Mouse (Mus musculus) lung, embryonic 16.5 days (tissue): Measurements from ENCODE around the gene Ablim1. TPM values are rescaled to one million over a fixed set of nuclear protein-coding genes. Genes with fewer than 3 reads are reported as not detected.
A peak's percentile ranks its signal among the peaks of the same experiment; 100 is the strongest.

Experiments
- ATAC-seq: fragments of 200-750 bp; cut with Nextera tagmentation; 2 replicates; pipeline ENCODE4 v1.8.0; 2017; ENCODE audit warnings: low read depth, mild to moderate bottlenecking, moderate library complexity
- H3K27ac ChIP-seq: fragments of 300-500 bp; sonication (generic); 2 replicates; pipeline ENCODE4 v1.5.1; 2014; ENCODE audit warnings: mild to moderate bottlenecking, control low read depth, low read length
- H3K27me3 ChIP-seq: fragments of 300-500 bp; sonication (generic); 2 replicates; pipeline ENCODE4 v1.6.1; 2014; ENCODE audit warnings: low read depth, low read length, mixed read lengths; ENCODE audit not compliant: control insufficient read depth, insufficient read depth
- H3K36me3 ChIP-seq: fragments of 300-500 bp; sonication (generic); 2 replicates; pipeline ENCODE4 v1.6.1; 2014; ENCODE audit warnings: low read length; ENCODE audit not compliant: control insufficient read depth, insufficient read depth
- H3K4me1 ChIP-seq: fragments of 300-500 bp; sonication (generic); replicated peaks from 2 replicates; pipeline ENCODE4 v1.6.1; 2014; ENCODE audit warnings: low read length, mixed read lengths; ENCODE audit not compliant: control insufficient read depth, insufficient read depth
- H3K4me2 ChIP-seq: fragments of 300-500 bp; sonication (generic); 2 replicates; pipeline ENCODE4 v1.6.1; 2014; ENCODE audit warnings: low read depth, low read length, control low read depth
- H3K4me3 ChIP-seq: fragments of 300-500 bp; sonication (generic); 2 replicates; pipeline ENCODE4 v1.5.1; 2014; ENCODE audit warnings: mild to moderate bottlenecking, low read length, control low read depth
- H3K9ac ChIP-seq: fragments of 300-500 bp; sonication (generic); 2 replicates; pipeline ENCODE4 v1.6.1; 2014; ENCODE audit warnings: low read length, control low read depth
- H3K9me3 ChIP-seq: fragments of 300-500 bp; sonication (generic); 2 replicates; pipeline ENCODE4 v1.6.1; 2016; ENCODE audit warnings: low read length; ENCODE audit not compliant: control insufficient read depth
- WGBS: fragments of 180-500 bp; shearing (Covaris S2); extraction: QIAGEN DNeasy Blood & Tissue Kit; methylation state at CpG from one replicate; pipeline ENCODE4 v1.1.7; 2014; 5-methylcytosine and 5-hydroxymethylcytosine counted together
- polyA plus RNA-seq: library from polyadenylated mRNA; unstranded; fragments of >200 nt; fragmentation: Nextera tagmentation; extraction: Ambion mirVana; gene quantifications from 2 replicates; pipeline ENCODE4 v1.2.1, GENCODE M21; 2015

Ablim1 gene
- polyA plus RNA-seq, 1 experiment from 2014 or later, result 54.5 TPM

DNA sequence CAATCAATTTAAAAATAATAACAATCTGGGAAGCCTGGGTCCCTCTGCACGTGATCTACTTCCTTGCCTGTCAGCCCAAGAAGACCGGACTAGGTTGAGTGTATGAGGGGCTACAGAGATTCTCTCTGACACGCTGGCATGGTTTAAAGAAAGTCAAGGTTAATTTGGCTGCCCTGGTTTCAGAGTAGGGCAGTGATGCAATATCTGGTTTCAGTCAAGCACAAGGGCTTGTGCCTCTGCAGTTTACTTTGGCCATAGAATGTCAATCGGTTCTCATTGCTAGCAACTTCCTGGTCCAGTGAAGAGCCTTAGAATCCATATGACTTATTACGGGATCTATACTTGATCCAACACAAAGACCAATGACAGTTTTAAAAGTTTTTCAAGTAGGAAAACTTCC is 140.2 kb downstream of the Ablim1 start:
- Histone ChIP-seq H3K9ac (no peak overlapping the region), H3K27ac (peak overlapping the region; percentile 33), H3K36me3 (no peaks in the 10 kb centered on the region; the same call in 1 of the 2 replicates), H3K27me3 (no peaks in the 10 kb centered on the region), H3K4me1 (peaks cover 11% of the 10 kb centered on the region; the same call in 1 of the 2 replicates), H3K4me2 (no peak overlapping the region), H3K4me3 (no peak overlapping the region), H3K9me3 (no peaks in the 10 kb centered on the region)
- ATAC-seq, result no peak
- 72% methylated on average over 5 of the region's 5 CpGs for WGBS

DNA sequence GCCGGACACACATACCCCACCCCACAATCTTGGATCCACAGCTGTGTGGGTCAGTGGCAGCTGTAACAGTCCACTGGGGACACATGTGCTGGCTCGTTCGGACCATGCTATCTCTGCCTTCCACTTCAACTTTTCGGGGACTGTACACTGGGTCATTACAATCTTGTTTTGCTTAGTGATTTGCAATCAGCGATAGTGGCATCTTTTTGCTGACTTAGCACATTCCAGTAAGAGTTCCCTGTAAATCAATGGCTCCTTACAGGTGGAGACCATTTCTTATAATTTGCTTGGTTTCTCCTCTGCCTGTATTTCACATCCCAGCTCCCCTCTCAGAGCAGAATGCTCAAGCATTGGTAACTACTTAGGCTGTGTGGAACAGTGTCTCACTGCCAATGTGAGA is 140.7 kb downstream of the Ablim1 start:
- Histone ChIP-seq H3K27me3 (no peaks in the 10 kb centered on the region), H3K36me3 (no peaks in the 10 kb centered on the region; the same call in 1 of the 2 replicates), H3K4me1 (peaks cover 11% of the 10 kb centered on the region; the same call in 1 of the 2 replicates), H3K4me3 (no peak overlapping the region), H3K9me3 (no peaks in the 10 kb centered on the region), H3K9ac (no peak overlapping the region), H3K4me2 (no peak overlapping the region), H3K27ac (no peak overlapping the region)
- WGBS, result 75% methylated on average over 5 of the region's 5 CpGs
- no peak for ATAC-seq

DNA sequence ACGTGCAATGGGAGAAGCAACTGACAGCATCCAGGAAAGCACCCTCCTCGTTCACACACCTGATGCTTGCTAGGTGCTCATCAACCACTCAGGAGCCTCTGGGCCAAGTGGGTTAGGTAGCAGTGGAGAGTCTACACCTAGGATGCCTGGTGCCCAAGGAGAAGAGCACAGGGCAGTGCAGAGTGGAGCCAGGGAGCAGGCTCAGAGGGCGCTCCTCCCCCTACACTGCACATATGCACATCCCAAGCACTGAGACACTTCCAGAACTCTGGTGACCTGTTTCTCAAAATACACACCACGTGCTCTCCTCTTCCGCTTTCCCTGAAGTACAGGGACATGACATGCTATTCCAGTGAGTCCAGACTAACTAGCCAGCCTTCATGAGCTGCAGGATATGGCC is 142.4 kb downstream of the Ablim1 start:
- Histone ChIP-seq H3K9ac (no peak overlapping the region), H3K4me3 (no peak overlapping the region), H3K4me2 (no peak overlapping the region), H3K36me3 (no peaks in the 10 kb centered on the region; the same call in 1 of the 2 replicates), H3K27ac (no peak overlapping the region), H3K9me3 (no peaks in the 10 kb centered on the region), H3K27me3 (no peaks in the 10 kb centered on the region), H3K4me1 (peaks cover 8% of the 10 kb centered on the region; the same call in 1 of the 2 replicates)
- ATAC-seq, result no peak
- 79% methylated on average over 5 of the region's 5 CpGs for WGBS

DNA sequence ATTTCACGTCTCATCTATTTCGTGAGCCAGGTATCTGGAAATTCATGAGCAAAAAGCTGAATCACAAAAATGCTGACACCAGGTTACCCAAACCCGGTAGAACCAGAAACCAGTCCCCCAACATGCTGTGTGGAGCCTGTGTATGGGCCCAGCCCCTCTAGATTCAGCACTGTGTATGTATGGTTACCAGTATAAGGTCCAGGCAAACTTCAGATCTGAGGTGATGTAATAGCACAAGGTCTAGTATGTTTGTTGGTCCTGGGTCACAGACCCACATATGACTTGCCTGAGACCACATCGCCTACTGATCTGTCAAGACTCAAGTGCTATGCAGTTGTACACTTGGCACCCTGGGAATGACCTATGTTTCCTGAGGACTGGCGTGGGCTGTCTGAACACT is 143.8 kb downstream of the Ablim1 start:
- H3K4me1 ChIP-seq, result peaks cover 6% of the 10 kb centered on the region; the same call in 1 of the 2 replicates
- H3K4me3 ChIP-seq, result no peak overlapping the region
- 86% methylated on average over 5 of the region's 5 CpGs for WGBS

DNA sequence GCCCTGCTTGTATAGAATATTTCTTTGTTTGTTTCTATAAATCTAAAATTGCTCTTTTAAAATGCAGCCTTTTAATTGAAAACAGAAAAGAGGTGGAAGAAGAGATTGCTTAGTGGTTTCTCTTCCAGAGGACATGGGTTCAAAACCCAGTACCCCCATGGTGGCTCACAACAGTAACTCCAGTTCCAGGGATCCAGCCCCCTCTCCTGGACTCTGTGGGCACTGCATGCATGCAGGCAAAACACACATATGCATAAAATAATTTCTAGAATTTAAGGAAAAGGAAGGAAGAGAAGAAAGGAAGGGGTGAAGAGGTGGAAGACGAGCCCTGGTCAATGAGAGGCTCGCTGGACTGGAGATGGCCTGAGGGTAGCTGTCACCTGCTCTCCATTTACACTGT is 145.2 kb downstream of the Ablim1 start:
- no peak overlapping the region for H3K4me2 ChIP-seq
- H3K9ac ChIP-seq, result no peak overlapping the region
- ATAC-seq, result no peak
- 85% methylated on average over 2 of the region's 2 CpGs for WGBS
- H3K27ac ChIP-seq, result no peak overlapping the region
- H3K27me3 ChIP-seq, result no peaks in the 10 kb centered on the region
- H3K36me3 ChIP-seq, result no peaks in the 10 kb centered on the region; the same call in 1 of the 2 replicates
- no peaks in the 10 kb centered on the region for H3K9me3 ChIP-seq
- no peak overlapping the region for H3K4me3 ChIP-seq
- H3K4me1 ChIP-seq, result peaks cover 4% of the 10 kb centered on the region; the same call in 1 of the 2 replicates

More for the DNA sequence above, 143.8 kb downstream of the Ablim1 start:
- H3K9ac ChIP-seq, result no peak overlapping the region
- no peaks in the 10 kb centered on the region for H3K27me3 ChIP-seq
- H3K4me2 ChIP-seq, result no peak overlapping the region
- H3K9me3 ChIP-seq, result no peaks in the 10 kb centered on the region
- no peak overlapping the region for H3K27ac ChIP-seq
- no peak for ATAC-seq
- H3K36me3 ChIP-seq, result no peaks in the 10 kb centered on the region; the same call in 1 of the 2 replicates

DNA sequence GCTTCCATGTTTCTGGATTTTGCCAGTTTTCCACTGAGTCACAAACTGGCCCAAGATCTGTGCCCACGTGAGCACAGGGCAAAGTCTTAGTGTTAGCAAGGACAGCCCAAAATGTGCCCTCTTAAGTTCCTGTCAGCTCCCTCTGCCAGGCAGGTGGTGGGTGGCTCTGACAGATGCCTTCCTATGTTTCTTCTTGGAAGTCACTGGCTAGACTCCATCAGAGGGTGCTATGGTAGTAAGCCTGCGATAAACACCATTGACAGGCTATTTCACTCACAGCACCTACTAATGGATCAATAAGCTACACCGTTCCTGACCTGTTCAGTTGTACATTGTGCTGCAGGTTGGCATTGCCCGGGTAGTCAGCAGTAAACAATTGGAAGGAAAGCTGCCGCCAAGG is 147.0 kb downstream of the Ablim1 start:
- Histone ChIP-seq H3K27me3 (no peaks in the 10 kb centered on the region), H3K4me2 (no peak overlapping the region), H3K9ac (no peak overlapping the region), H3K4me1 (peaks cover 2% of the 10 kb centered on the region; the same call in 1 of the 2 replicates), H3K4me3 (no peak overlapping the region), H3K36me3 (no peaks in the 10 kb centered on the region; the same call in 1 of the 2 replicates), H3K27ac (no peak overlapping the region), H3K9me3 (no peaks in the 10 kb centered on the region)
- no peak for ATAC-seq
- WGBS, result 86% methylated on average over 5 of the region's 5 CpGs

DNA sequence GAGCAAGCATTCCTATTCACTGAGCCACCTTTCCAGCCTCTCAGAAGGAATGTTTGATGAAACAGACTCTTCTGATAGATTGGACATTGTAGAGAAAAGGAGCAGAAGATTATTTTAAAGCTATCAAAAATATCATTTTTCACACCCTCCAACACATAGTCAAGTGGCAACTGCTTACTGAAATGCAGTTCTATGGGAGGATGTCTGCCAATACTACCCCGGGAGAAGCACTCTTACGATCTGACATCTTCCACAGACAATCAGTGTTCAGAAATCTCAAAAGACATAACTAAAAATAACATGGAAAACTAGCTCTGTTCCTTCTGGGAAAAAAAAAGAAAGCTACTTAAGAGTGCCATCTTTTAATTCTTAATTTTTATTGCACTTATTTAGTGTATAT is 149.8 kb downstream of the Ablim1 start:
- Histone ChIP-seq H3K9me3 (no peaks in the 10 kb centered on the region), H3K9ac (no peak overlapping the region), H3K4me1 (peaks cover 2% of the 10 kb centered on the region; the same call in 1 of the 2 replicates), H3K4me2 (no peak overlapping the region), H3K4me3 (no peak overlapping the region), H3K36me3 (no peaks in the 10 kb centered on the region; the same call in 1 of the 2 replicates), H3K27me3 (no peaks in the 10 kb centered on the region), H3K27ac (no peak overlapping the region)
- no peak for ATAC-seq
- WGBS, result 58% methylated on average over 2 of the region's 2 CpGs

DNA sequence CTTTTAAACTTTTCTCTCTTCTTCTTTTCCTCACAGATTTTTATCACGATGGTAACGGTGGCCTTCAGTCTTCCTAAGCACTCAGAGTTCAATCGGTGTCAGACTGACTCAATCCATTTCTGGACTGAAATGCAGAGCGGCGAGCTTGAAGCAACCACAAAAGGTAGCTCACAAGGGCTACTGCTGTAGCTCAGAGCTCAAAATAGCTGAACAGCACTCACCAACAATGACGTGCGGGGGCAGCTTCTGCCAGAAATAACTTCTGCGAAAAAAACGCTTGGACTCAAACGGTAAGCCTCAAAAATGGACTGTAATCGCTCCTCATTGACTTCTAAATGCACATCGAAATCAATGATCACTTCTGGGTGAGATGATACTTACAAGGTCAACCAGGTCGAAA is 151.4 kb downstream of the Ablim1 start:
- WGBS, result 78% methylated on average over 13 of the region's 13 CpGs
- ATAC-seq, result no peak
- H3K4me1 ChIP-seq, result peaks cover 2% of the 10 kb centered on the region; the same call in 1 of the 2 replicates

DNA sequence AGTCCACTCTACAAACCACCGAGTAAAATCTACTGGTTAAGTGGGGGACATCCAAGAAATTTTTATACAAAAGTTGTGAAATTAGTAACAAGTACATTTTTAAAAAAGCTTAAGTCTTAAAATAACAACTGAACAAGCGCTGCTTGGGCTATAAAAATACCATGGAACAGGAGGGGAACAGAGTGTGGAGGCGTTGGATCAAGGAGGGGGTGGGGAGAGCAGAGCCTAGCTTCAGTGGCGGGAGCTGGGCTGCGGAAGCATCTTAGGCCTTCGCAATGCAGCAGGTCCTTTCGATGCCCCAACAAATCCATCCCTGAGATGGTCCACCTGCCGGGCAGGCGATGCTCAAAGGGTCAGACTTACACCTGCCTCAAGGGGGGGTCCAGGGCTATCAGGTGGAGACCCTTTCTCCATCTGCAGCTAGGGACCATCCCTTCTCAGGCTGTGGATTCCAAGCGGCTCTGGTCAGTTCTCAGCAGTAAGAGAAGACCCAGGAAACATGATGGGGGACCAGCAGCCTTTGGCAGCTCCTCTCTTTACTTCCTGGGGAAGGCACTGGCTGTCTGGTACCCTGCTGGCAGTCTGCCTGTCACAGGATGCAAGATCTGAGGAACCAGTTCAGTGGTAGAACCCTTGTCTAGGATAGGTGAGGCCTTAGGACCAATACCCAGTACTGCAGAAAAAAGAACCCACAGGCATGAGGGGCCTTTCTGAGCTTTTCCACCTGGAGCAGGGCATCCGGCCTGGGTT is 152.6 kb downstream of the Ablim1 start:
- H3K36me3 ChIP-seq, result no peaks in the 10 kb centered on the region; the same call in 1 of the 2 replicates
- no peak overlapping the region for H3K4me2 ChIP-seq
- no peaks in the 10 kb centered on the region for H3K27me3 ChIP-seq
- peaks cover 6% of the 10 kb centered on the region; the same call in 1 of the 2 replicates for H3K4me1 ChIP-seq
- ATAC-seq, result no peak
- H3K27ac ChIP-seq, result no peak overlapping the region
- no peak overlapping the region for H3K9ac ChIP-seq
- 77% methylated on average over 11 of the region's 11 CpGs for WGBS
- no peaks in the 10 kb centered on the region for H3K9me3 ChIP-seq
- H3K4me3 ChIP-seq, result no peak overlapping the region

More for the DNA sequence above, 151.4 kb downstream of the Ablim1 start:
- no peak overlapping the region for H3K4me3 ChIP-seq
- no peaks in the 10 kb centered on the region for H3K9me3 ChIP-seq
- no peaks in the 10 kb centered on the region; the same call in 1 of the 2 replicates for H3K36me3 ChIP-seq
- H3K4me2 ChIP-seq, result no peak overlapping the region
- no peak overlapping the region for H3K27ac ChIP-seq
- H3K27me3 ChIP-seq, result no peaks in the 10 kb centered on the region
- H3K9ac ChIP-seq, result no peak overlapping the region
